Mouse (Mus musculus) neural tube, embryonic 11.5 days (tissue): ENCODE measurements around the gene Vps13d. TPM values are rescaled to one million over a fixed set of nuclear protein-coding genes. Genes with fewer than 3 reads are reported as not detected.
A peak's percentile ranks its signal among the peaks of the same experiment; 100 is the strongest.

Experiments used
- ATAC-seq: fragments of 200-750 bp; cut with Nextera tagmentation; 2 replicates; pipeline ENCODE4 v1.8.0; 2017; ENCODE audit warnings: moderate number of reproducible peaks, mild to moderate bottlenecking, moderate TSS enrichment, moderate library complexity; ENCODE audit not compliant: insufficient read depth, low FRiP score, low TSS enrichment
- DNase-seq: peaks from one replicate; pipeline ENCODE4 v3.0.0-alpha.2; 2015; ENCODE audit warnings: low spot score
- H3K27ac ChIP-seq: fragments of 300-500 bp; sonication (generic); 2 replicates; pipeline ENCODE4 v1.5.1; 2014; ENCODE audit warnings: low read depth, mild to moderate bottlenecking, low read length
- H3K27me3 ChIP-seq: fragments of 300-500 bp; sonication (generic); 2 replicates; pipeline ENCODE4 v1.6.1; 2014; ENCODE audit warnings: mild to moderate bottlenecking, low read length, mixed read lengths; ENCODE audit not compliant: control insufficient read depth, insufficient read depth
- H3K36me3 ChIP-seq: fragments of 300-500 bp; sonication (generic); 2 replicates; pipeline ENCODE4 v1.6.1; 2014; ENCODE audit warnings: mild to moderate bottlenecking, low read length, moderate library complexity, mixed read lengths; ENCODE audit not compliant: control insufficient read depth, insufficient read depth
- H3K4me1 ChIP-seq: fragments of 300-500 bp; sonication (generic); 2 replicates; pipeline ENCODE4 v1.6.1; 2014; ENCODE audit warnings: low read length, mixed read lengths; ENCODE audit not compliant: control insufficient read depth, insufficient read depth
- H3K4me2 ChIP-seq: fragments of 300-500 bp; sonication (generic); 2 replicates; pipeline ENCODE4 v1.6.1; 2014; ENCODE audit warnings: low read depth, mild to moderate bottlenecking, moderate library complexity
- H3K4me3 ChIP-seq: fragments of 300-500 bp; sonication (generic); 2 replicates; pipeline ENCODE4 v1.5.1; 2014; ENCODE audit warnings: low read depth, low read length
- H3K9ac ChIP-seq: fragments of 300-500 bp; sonication (generic); 2 replicates; pipeline ENCODE4 v1.6.1; 2014; ENCODE audit warnings: mild to moderate bottlenecking, low read length
- H3K9me3 ChIP-seq: fragments of 300-500 bp; sonication (generic); 2 replicates; pipeline ENCODE4 v1.6.1; 2016; ENCODE audit warnings: low read length; ENCODE audit not compliant: control insufficient read depth
- WGBS: fragments of 180-500 bp; shearing (Covaris S2); extraction: QIAGEN DNeasy Blood & Tissue Kit; methylation state at CpG from one replicate; pipeline ENCODE4 v1.1.7; 2014; 5-methylcytosine and 5-hydroxymethylcytosine counted together
- polyA plus RNA-seq: library from polyadenylated mRNA; unstranded; fragments of >200 nt; fragmentation: Nextera tagmentation; extraction: Ambion mirVana; gene quantifications from 2 replicates; pipeline ENCODE4 v1.2.1, GENCODE M21; 2014

Vps13d gene
- polyA plus RNA-seq, 1 experiment from 2014 or later, result 14.3 TPM

GRCm38 (mm10) chr4:145111641-145112040 lies 83.2 kb downstream of the Vps13d start:
- Histone ChIP-seq H3K9me3 (no peaks in the 10 kb centered on the region), H3K4me1 (no peaks in the 10 kb centered on the region), H3K4me3 (no peak overlapping the region), H3K4me2 (no peak overlapping the region), H3K27ac (no peak overlapping the region), H3K27me3 (no peaks in the 10 kb centered on the region), H3K9ac (no peak overlapping the region), H3K36me3 (peaks cover 6% of the 10 kb centered on the region)
- DNase-seq, result no peak
- 32% methylated on average over 4 of the region's 4 CpGs for WGBS
- no peak for ATAC-seq

GRCm38 (mm10) chr4:145110736-145111135 lies 84.1 kb downstream of the Vps13d start:
- 88% methylated on average over 6 of the region's 6 CpGs for WGBS

GRCm38 (mm10) chr4:145106796-145107195 lies 88.0 kb downstream of the Vps13d start:
- no peaks in the 10 kb centered on the region for H3K9me3 ChIP-seq
- H3K4me2 ChIP-seq, result no peak overlapping the region
- H3K9ac ChIP-seq, result no peak overlapping the region
- ATAC-seq, result no peak
- peaks cover 4% of the 10 kb centered on the region for H3K36me3 ChIP-seq
- H3K4me1 ChIP-seq, result no peaks in the 10 kb centered on the region
- WGBS, result 88% methylated on average over 6 of the region's 6 CpGs
- no peak overlapping the region for H3K4me3 ChIP-seq
- no peak for DNase-seq
- no peaks in the 10 kb centered on the region for H3K27me3 ChIP-seq
- H3K27ac ChIP-seq, result no peak overlapping the region

More at GRCm38 (mm10) chr4:145110736-145111135, 84.1 kb downstream of the Vps13d start:
- no peak for DNase-seq
- Histone ChIP-seq H3K27me3 (no peaks in the 10 kb centered on the region), H3K4me1 (no peaks in the 10 kb centered on the region), H3K9ac (no peak overlapping the region), H3K9me3 (no peaks in the 10 kb centered on the region), H3K4me2 (no peak overlapping the region), H3K27ac (no peak overlapping the region), H3K36me3 (peaks cover 4% of the 10 kb centered on the region), H3K4me3 (no peak overlapping the region)
- ATAC-seq, result no peak

GRCm38 (mm10) chr4:145105319-145105718 lies 89.5 kb downstream of the Vps13d start:
- DNase-seq, result no peak
- Histone ChIP-seq H3K4me2 (no peak overlapping the region), H3K36me3 (peaks cover 4% of the 10 kb centered on the region), H3K9ac (no peak overlapping the region), H3K27ac (no peak overlapping the region), H3K27me3 (no peaks in the 10 kb centered on the region), H3K4me1 (no peaks in the 10 kb centered on the region), H3K9me3 (no peaks in the 10 kb centered on the region), H3K4me3 (no peak overlapping the region)
- WGBS, result 66% methylated on average over 6 of the region's 6 CpGs
- ATAC-seq, result no peak

GRCm38 (mm10) chr4:145104917-145105316 lies 89.9 kb downstream of the Vps13d start:
- no peak overlapping the region for H3K4me2 ChIP-seq
- no peaks in the 10 kb centered on the region for H3K27me3 ChIP-seq
- peaks cover 4% of the 10 kb centered on the region for H3K36me3 ChIP-seq
- H3K27ac ChIP-seq, result no peak overlapping the region
- WGBS, result 53% methylated on average over 2 of the region's 2 CpGs
- DNase-seq (peak; percentile 35), ATAC-seq (peak; percentile 80)
- H3K9me3 ChIP-seq, result no peaks in the 10 kb centered on the region
- no peak overlapping the region for H3K9ac ChIP-seq
- H3K4me1 ChIP-seq, result no peaks in the 10 kb centered on the region
- H3K4me3 ChIP-seq, result no peak overlapping the region

- Histone ChIP-seq H3K9me3 (no peaks in the 10 kb centered on the region), H3K4me3 (no peak overlapping the region), H3K4me2 (no peak overlapping the region), H3K36me3 (peaks cover 4% of the 10 kb centered on the region), H3K9ac (no peak overlapping the region), H3K27me3 (no peaks in the 10 kb centered on the region), H3K27ac (no peak overlapping the region), H3K4me1 (no peaks in the 10 kb centered on the region)
- ATAC-seq (no peak), DNase-seq (no peak)
Measured at GRCm38 (mm10) chr4:145103617-145104016, 91.2 kb downstream of the Vps13d start.

- Histone ChIP-seq H3K9me3 (no peaks in the 10 kb centered on the region), H3K4me3 (no peak overlapping the region), H3K9ac (no peak overlapping the region), H3K36me3 (peaks cover 4% of the 10 kb centered on the region), H3K27me3 (no peaks in the 10 kb centered on the region), H3K4me1 (no peaks in the 10 kb centered on the region), H3K27ac (no peak overlapping the region), H3K4me2 (no peak overlapping the region)
- WGBS, result 79% methylated on average over 6 of the region's 6 CpGs
- DNase-seq (no peak), ATAC-seq (no peak)
Measured at GRCm38 (mm10) chr4:145101823-145102718, 92.7 kb downstream of the Vps13d start.

GRCm38 (mm10) chr4:145099853-145100252 lies 95.0 kb downstream of the Vps13d start:
- Histone ChIP-seq H3K36me3 (no peaks in the 10 kb centered on the region; the same call in 1 of the 2 replicates), H3K4me3 (no peak overlapping the region), H3K9me3 (no peaks in the 10 kb centered on the region), H3K4me2 (no peak overlapping the region), H3K9ac (no peak overlapping the region), H3K27me3 (no peaks in the 10 kb centered on the region), H3K27ac (no peak overlapping the region), H3K4me1 (no peaks in the 10 kb centered on the region)
- WGBS, result 81% methylated on average over 5 of the region's 6 CpGs
- ATAC-seq (no peak), DNase-seq (no peak)

GRCm38 (mm10) chr4:145099344-145099743 lies 95.5 kb downstream of the Vps13d start:
- ATAC-seq (no peak), DNase-seq (no peak)
- Histone ChIP-seq H3K4me1 (no peaks in the 10 kb centered on the region), H3K9me3 (no peaks in the 10 kb centered on the region), H3K27ac (no peak overlapping the region), H3K36me3 (no peaks in the 10 kb centered on the region; the same call in 1 of the 2 replicates), H3K4me3 (no peak overlapping the region), H3K4me2 (no peak overlapping the region), H3K9ac (no peak overlapping the region), H3K27me3 (no peaks in the 10 kb centered on the region)
- 90% methylated on average over 1 of the region's 1 CpGs for WGBS
